Mouse (Mus musculus) WW6 (cell line): ENCODE data around the gene Rnaseh1.
A peak's percentile ranks its signal among the peaks of the same experiment; 100 is the strongest.

Experiments used
- DNase-seq: peaks from one replicate; pipeline ENCODE4 v3.0.0-alpha.2; 2013; ENCODE audit warnings: low read depth, low spot score

Rnaseh1 gene

GRCm38 (mm10) chr12:28667287-28667686, 17.9 kb downstream of the Rnaseh1 start:
- no peak for DNase-seq

GRCm38 (mm10) chr12:28674038-28674720, 24.8 kb downstream of the Rnaseh1 start:
- DNase-seq = no peak

- DNase-seq = peak; percentile 84
Observed at GRCm38 (mm10) chr12:28675121-28675924, 25.9 kb downstream of the Rnaseh1 start, which contains the start of gene Adi1. Gene Adi1 (plus strand): TSS chr12:28675231.

GRCm38 (mm10) chr12:28675925-28676209, 26.5 kb downstream of the Rnaseh1 start:
- DNase-seq = no peak

GRCm38 (mm10) chr12:28684674-28685073, 35.3 kb downstream of the Rnaseh1 start:
- no peak for DNase-seq

GRCm38 (mm10) chr12:28685771-28686170, 36.4 kb downstream of the Rnaseh1 start:
- no peak for DNase-seq

GRCm38 (mm10) chr12:28686199-28686879, 36.9 kb downstream of the Rnaseh1 start:
- no peak for DNase-seq

- no peak for DNase-seq
Observed at GRCm38 (mm10) chr12:28688996-28689395, 39.6 kb downstream of the Rnaseh1 start.

- DNase-seq = no peak
Observed at GRCm38 (mm10) chr12:28690730-28691129, 41.3 kb downstream of the Rnaseh1 start.

GRCm38 (mm10) chr12:28693738-28694137, 44.3 kb downstream of the Rnaseh1 start:
- DNase-seq = no peak

- no peak for DNase-seq
Observed at GRCm38 (mm10) chr12:28694231-28694630, 44.8 kb downstream of the Rnaseh1 start.

- DNase-seq = no peak
Observed at GRCm38 (mm10) chr12:28694776-28695175, 45.4 kb downstream of the Rnaseh1 start.

GRCm38 (mm10) chr12:28697821-28698595, 48.6 kb downstream of the Rnaseh1 start:
- DNase-seq = no peak

GRCm38 (mm10) chr12:28699086-28699485, 49.7 kb downstream of the Rnaseh1 start:
- DNase-seq = no peak

- DNase-seq = no peak
Observed at GRCm38 (mm10) chr12:28699656-28700055, 50.3 kb downstream of the Rnaseh1 start.

GRCm38 (mm10) chr12:28700101-28700511, 50.7 kb downstream of the Rnaseh1 start:
- DNase-seq = no peak

GRCm38 (mm10) chr12:28700561-28701025, 51.2 kb downstream of the Rnaseh1 start:
- DNase-seq = no peak

- DNase-seq = no peak
Observed at GRCm38 (mm10) chr12:28701302-28701701, 51.9 kb downstream of the Rnaseh1 start.

GRCm38 (mm10) chr12:28704381-28704780, 55.0 kb downstream of the Rnaseh1 start:
- DNase-seq = no peak

GRCm38 (mm10) chr12:28705204-28705603, 55.8 kb downstream of the Rnaseh1 start:
- no peak for DNase-seq

- no peak for DNase-seq
Observed at GRCm38 (mm10) chr12:28708154-28708553, 58.8 kb downstream of the Rnaseh1 start.
